Mouse (Mus musculus) hindbrain, embryonic 11.5 days (tissue): Measurements from ENCODE around the gene Olfr609. TPM values are rescaled to one million over a fixed set of nuclear protein-coding genes. Genes with fewer than 3 reads are reported as not detected.
"Not testable (repeated sequence)": the region's sequence is repeated elsewhere in the genome, so short reads cannot be mapped to it uniquely, and the experiment has no call there.

Experiments
- ATAC-seq: fragments of 200-750 bp; cut with Nextera tagmentation; 2 replicates; pipeline ENCODE4 v1.8.0; 2017; ENCODE audit warnings: mild to moderate bottlenecking, moderate TSS enrichment, moderate library complexity; ENCODE audit not compliant: low FRiP score
- DNase-seq: peaks from one replicate; pipeline ENCODE4 v3.0.0-alpha.2; 2015; ENCODE audit warnings: low spot score
- H3K27ac ChIP-seq: fragments of 300-500 bp; sonication (generic); 2 replicates; pipeline ENCODE4 v1.5.1; 2014; ENCODE audit warnings: mild to moderate bottlenecking, low read depth, low read length
- H3K27me3 ChIP-seq: fragments of 300-500 bp; sonication (generic); 2 replicates; pipeline ENCODE4 v1.6.1; 2014; ENCODE audit warnings: mild to moderate bottlenecking, low read length, moderate library complexity, mixed read lengths; ENCODE audit not compliant: control insufficient read depth, insufficient read depth
- H3K36me3 ChIP-seq: fragments of 300-500 bp; sonication (generic); 2 replicates; pipeline ENCODE4 v1.6.1; 2014; ENCODE audit warnings: mild to moderate bottlenecking, low read length, moderate library complexity, mixed read lengths; ENCODE audit not compliant: control insufficient read depth, insufficient read depth
- H3K4me1 ChIP-seq: fragments of 300-500 bp; sonication (generic); replicated peaks from 2 replicates; pipeline ENCODE4 v1.6.1; 2014; ENCODE audit warnings: low read length, mixed read lengths; ENCODE audit not compliant: control insufficient read depth, insufficient read depth
- H3K4me2 ChIP-seq: fragments of 300-500 bp; sonication (generic); replicated peaks from 2 replicates; pipeline ENCODE4 v1.6.1; 2014; ENCODE audit warnings: mild to moderate bottlenecking, low read depth, low read length
- H3K4me3 ChIP-seq: fragments of 300-500 bp; sonication (generic); 2 replicates; pipeline ENCODE4 v1.5.1; 2014; ENCODE audit warnings: low read depth, low read length
- H3K9ac ChIP-seq: fragments of 300-500 bp; sonication (generic); 2 replicates; pipeline ENCODE4 v1.6.1; 2014; ENCODE audit warnings: low read depth, low read length
- H3K9me3 ChIP-seq: fragments of 300-500 bp; sonication (generic); 2 replicates; pipeline ENCODE4 v1.6.1; 2016; ENCODE audit warnings: low read length; ENCODE audit not compliant: control insufficient read depth
- WGBS: fragments of 180-500 bp; shearing (Covaris S2); extraction: QIAGEN DNeasy Blood & Tissue Kit; methylation state at CpG from one replicate; pipeline ENCODE4 v1.1.7; 2014; 5-methylcytosine and 5-hydroxymethylcytosine counted together
- polyA plus RNA-seq: library from polyadenylated mRNA; unstranded; fragments of >200 nt; fragmentation: Nextera tagmentation; extraction: Ambion mirVana; gene quantifications from 2 replicates; pipeline ENCODE4 v1.2.1, GENCODE M21; 2014

Gene Olfr609
- not detected in 2 replicates for polyA plus RNA-seq

- no peaks in the 10 kb centered on the region for H3K4me1 ChIP-seq
- H3K36me3 ChIP-seq: no peaks in the 10 kb centered on the region
- no peak within 1 kb of the TSS for H3K4me2 ChIP-seq
- ATAC-seq (no peak), DNase-seq (no peak)
- no peak within 1 kb of the TSS for H3K9ac ChIP-seq
- no peak within 1 kb of the TSS for H3K27ac ChIP-seq
- no peak within 1 kb of the TSS for H3K4me3 ChIP-seq
- no peaks in the 10 kb centered on the region for H3K9me3 ChIP-seq
- no peaks in the 10 kb centered on the region for H3K27me3 ChIP-seq
- WGBS: 68% methylated on average over 1 of the region's 1 CpGs
These were observed at the start of gene Olfr609 for GRCm38 (mm10) chr7:103497962-103498361. Gene Olfr609, minus strand, starts transcription at chr7:103498062.

GRCm38 (mm10) chr7:103542617-103543016 lies 44.8 kb upstream of the Olfr609 start, which contains the start of gene Olfr612:
Gene Olfr612, minus strand, starts transcription at chr7:103542717.
- not testable (repeated sequence) for H3K4me1 ChIP-seq, H3K4me3 ChIP-seq, H3K27me3 ChIP-seq, H3K4me2 ChIP-seq, H3K36me3 ChIP-seq, ATAC-seq, H3K9ac ChIP-seq, DNase-seq, H3K9me3 ChIP-seq, H3K27ac ChIP-seq
- WGBS: 85% methylated on average over 2 of the region's 2 CpGs

- H3K36me3 ChIP-seq, H3K27me3 ChIP-seq, H3K9me3 ChIP-seq, H3K27ac ChIP-seq, H3K9ac ChIP-seq, H3K4me2 ChIP-seq, H3K4me3 ChIP-seq, H3K4me1 ChIP-seq, ATAC-seq, DNase-seq: not testable (repeated sequence)
- 71% methylated on average over 1 of the region's 1 CpGs for WGBS
These were observed 22.9 kb upstream of the Olfr609 start, which contains the start of gene Olfr611 for GRCm38 (mm10) chr7:103520746-103521145. Gene Olfr611, minus strand, starts transcription at chr7:103520846.

DNA sequence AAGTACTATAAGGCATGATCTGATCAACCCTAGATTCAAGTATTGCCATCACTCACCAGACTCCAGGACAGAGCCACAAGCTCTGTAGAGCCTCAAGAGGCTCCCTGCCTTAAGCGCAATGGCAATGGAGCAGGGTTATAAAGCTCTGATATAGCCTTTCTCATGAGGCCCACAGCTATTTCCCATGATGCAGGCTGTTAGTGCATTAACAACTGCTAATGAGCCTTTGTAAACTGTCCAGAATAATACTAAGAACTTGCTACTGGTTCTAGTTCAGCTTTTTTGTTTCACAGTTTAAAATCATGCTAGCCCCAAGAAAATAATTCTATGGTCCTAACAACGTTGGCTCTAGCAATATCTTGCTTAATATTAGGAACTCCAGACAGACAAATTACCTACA lies 14.2 kb upstream of the Olfr609 start, which contains the start of gene Olfr610:
TSS of gene Olfr610 (minus strand) at position 101 of the 400 bp plus-strand sequence.
- Histone ChIP-seq H3K4me3 (no peak within 1 kb of the TSS), H3K4me2 (no peak within 1 kb of the TSS), H3K36me3 (no peaks in the 10 kb centered on the region), H3K27ac (no peak within 1 kb of the TSS), H3K27me3 (no peaks in the 10 kb centered on the region), H3K4me1 (no peaks in the 10 kb centered on the region), H3K9ac (no peak within 1 kb of the TSS), H3K9me3 (no peaks in the 10 kb centered on the region)
- no peak for ATAC-seq
- no peak for DNase-seq
- 88% methylated on average over 2 of the region's 2 CpGs for WGBS

DNA sequence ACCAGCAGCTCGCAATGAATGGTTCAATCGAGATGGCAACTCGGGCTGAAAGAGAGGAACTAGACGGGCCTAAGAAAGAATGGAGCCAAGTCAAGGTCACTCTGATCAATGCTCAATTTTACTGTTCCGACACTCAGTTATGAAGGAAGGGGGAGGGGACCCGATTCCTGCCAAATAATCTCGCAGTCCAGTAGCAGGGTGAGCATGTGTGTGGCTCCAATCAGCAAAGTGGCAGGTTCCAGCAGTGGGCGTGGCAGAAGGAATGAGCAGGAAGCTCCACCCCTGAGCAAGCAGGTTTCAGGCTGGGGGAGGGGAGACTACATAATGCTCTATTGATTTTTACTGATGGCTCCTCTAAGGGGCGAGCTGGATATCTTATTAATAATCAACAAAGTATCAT lies 20.8 kb downstream of the Olfr609 start:
- not testable (repeated sequence) for H3K27me3 ChIP-seq, H3K36me3 ChIP-seq, H3K27ac ChIP-seq, H3K9me3 ChIP-seq, H3K4me1 ChIP-seq, H3K4me2 ChIP-seq, H3K9ac ChIP-seq, DNase-seq, H3K4me3 ChIP-seq
- 0 out of 2 replicates have a peak, but pooled peaks have one; percentile 30 for ATAC-seq
- WGBS: 89% methylated on average over 9 of the region's 9 CpGs

DNA sequence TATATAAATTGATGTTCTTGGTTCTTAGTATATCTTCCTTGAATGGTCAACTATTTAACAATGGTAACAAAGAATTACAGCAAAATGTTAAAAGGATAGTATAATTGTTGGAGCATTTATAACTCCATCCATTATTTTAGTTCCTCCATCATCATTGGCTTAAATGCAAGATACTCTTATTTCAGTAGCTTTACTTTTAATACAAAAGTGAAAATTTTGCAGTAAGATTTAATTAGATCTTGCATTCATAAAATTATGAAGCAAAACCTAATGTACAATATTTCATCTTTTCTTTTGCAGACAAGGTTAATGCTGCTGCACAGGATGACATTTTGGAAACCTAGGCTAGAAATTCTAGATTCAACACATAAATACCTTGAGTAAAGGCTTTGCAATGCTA lies 28.3 kb downstream of the Olfr609 start, which contains the start of gene Olfr608:
TSS of gene Olfr608 (plus strand) at position 301 of the 400 bp plus-strand sequence.
- no peaks in the 10 kb centered on the region for H3K27me3 ChIP-seq
- no peak within 1 kb of the TSS for H3K4me3 ChIP-seq
- no peak within 1 kb of the TSS for H3K4me2 ChIP-seq
- H3K9ac ChIP-seq: no peak within 1 kb of the TSS
- ATAC-seq (no peak), DNase-seq (no peak)
- H3K36me3 ChIP-seq: no peaks in the 10 kb centered on the region
- H3K27ac ChIP-seq: no peak within 1 kb of the TSS
- H3K4me1 ChIP-seq: no peaks in the 10 kb centered on the region
- no peaks in the 10 kb centered on the region for H3K9me3 ChIP-seq

GRCm38 (mm10) chr7:103460590-103460989 lies 37.3 kb downstream of the Olfr609 start:
- no peak overlapping the region for H3K4me2 ChIP-seq
- 92% methylated on average over 5 of the region's 5 CpGs for WGBS
- H3K27ac ChIP-seq: no peak overlapping the region
- DNase-seq (no peak), ATAC-seq (no peak)
- H3K27me3 ChIP-seq: no peaks in the 10 kb centered on the region
- H3K9me3 ChIP-seq: no peaks in the 10 kb centered on the region
- H3K4me3 ChIP-seq: no peak overlapping the region
- H3K9ac ChIP-seq: no peak overlapping the region
- no peaks in the 10 kb centered on the region for H3K36me3 ChIP-seq
- no peaks in the 10 kb centered on the region for H3K4me1 ChIP-seq

- Histone ChIP-seq H3K9ac (no peak within 1 kb of the TSS), H3K4me1 (no peaks in the 10 kb centered on the region), H3K27me3 (no peaks in the 10 kb centered on the region), H3K36me3 (no peaks in the 10 kb centered on the region), H3K4me2 (no peak within 1 kb of the TSS), H3K27ac (no peak within 1 kb of the TSS), H3K4me3 (no peak within 1 kb of the TSS), H3K9me3 (no peaks in the 10 kb centered on the region)
- ATAC-seq (no peak), DNase-seq (no peak)
- 100% methylated on average over 2 of the region's 2 CpGs for WGBS
These were observed 49.1 kb downstream of the Olfr609 start, which contains the start of gene Olfr606 for GRCm38 (mm10) chr7:103448746-103449145. Gene Olfr606, plus strand, starts transcription at chr7:103449046.

DNA sequence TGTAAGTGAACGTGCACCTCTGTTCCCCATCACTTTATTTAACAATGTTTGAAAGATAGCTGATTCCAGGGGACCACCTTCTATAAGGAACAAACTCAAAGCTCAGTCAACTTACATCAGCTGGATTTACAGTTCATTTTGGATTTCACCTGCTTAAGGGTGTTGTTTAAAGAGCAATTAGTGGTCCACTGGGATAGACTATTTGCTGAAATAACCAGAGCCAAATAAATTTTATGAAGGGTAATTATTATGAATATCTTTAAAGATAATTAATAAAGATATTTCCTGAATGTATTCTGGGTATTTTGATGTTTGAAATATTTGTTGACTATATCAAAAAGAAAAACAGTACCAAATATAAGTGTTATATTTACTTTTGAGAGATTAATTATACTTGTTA lies 52.5 kb downstream of the Olfr609 start, which contains the start of gene Olfr605:
TSS of gene Olfr605 (minus strand) at position 101 of the 400 bp plus-strand sequence.
- H3K4me1 ChIP-seq: no peaks in the 10 kb centered on the region
- H3K27me3 ChIP-seq: no peaks in the 10 kb centered on the region
- H3K4me2 ChIP-seq: no peak within 1 kb of the TSS
- H3K9ac ChIP-seq: no peak within 1 kb of the TSS
- H3K36me3 ChIP-seq: no peaks in the 10 kb centered on the region
- DNase-seq (no peak), ATAC-seq (no peak)
- no peak within 1 kb of the TSS for H3K27ac ChIP-seq
- no peaks in the 10 kb centered on the region for H3K9me3 ChIP-seq
- WGBS: 87% methylated on average over 1 of the region's 1 CpGs
- no peak within 1 kb of the TSS for H3K4me3 ChIP-seq
